Mouse (Mus musculus): ENCODE results near the gene Pecr. TPM values are rescaled to one million over a fixed set of nuclear protein-coding genes. Genes with fewer than 3 reads are reported as not detected.
"Not testable (repeated sequence)": the region's sequence is repeated elsewhere in the genome, so short reads cannot be mapped to it uniquely, and the experiment has no call there.

Pecr gene
- polyA plus RNA-seq, 3 experiments from 2014 or later, result 3.4 to 4.2 (median 4.1) TPM

- ATAC-seq, result not testable (repeated sequence)
These were observed 51.5 kb downstream of the Pecr start for GRCm38 (mm10) chr1:72232592-72232991.

- no peak for ATAC-seq
These were observed 55.1 kb downstream of the Pecr start for GRCm38 (mm10) chr1:72228974-72229373.

- ATAC-seq, result no peak
These were observed 56.6 kb downstream of the Pecr start for GRCm38 (mm10) chr1:72227546-72227945.

- ATAC-seq, result peak; percentile 3
These were observed 57.1 kb downstream of the Pecr start for GRCm38 (mm10) chr1:72226887-72227481.

- ATAC-seq, result peak; percentile 13
These were observed 57.8 kb downstream of the Pecr start for GRCm38 (mm10) chr1:72226172-72226886.

- ATAC-seq, result peak; percentile 92
These were observed 58.4 kb downstream of the Pecr start for GRCm38 (mm10) chr1:72225720-72226171.

GRCm38 (mm10) chr1:72225054-72225718 is 58.9 kb downstream of the Pecr start:
- no peak for ATAC-seq

GRCm38 (mm10) chr1:72220008-72220407 is 64.1 kb downstream of the Pecr start:
- ATAC-seq, result no peak

GRCm38 (mm10) chr1:72219116-72219515 is 65.0 kb downstream of the Pecr start:
- no peak for ATAC-seq

- ATAC-seq, result no peak
These were observed 65.5 kb downstream of the Pecr start for GRCm38 (mm10) chr1:72218626-72219025.

GRCm38 (mm10) chr1:72216761-72217160 is 67.4 kb downstream of the Pecr start:
- ATAC-seq, result no peak

- ATAC-seq, result no peak
These were observed 68.9 kb downstream of the Pecr start for GRCm38 (mm10) chr1:72215174-72215573.

- no peak for ATAC-seq
These were observed 69.6 kb downstream of the Pecr start for GRCm38 (mm10) chr1:72214470-72214961.

- ATAC-seq, result no peak
These were observed 70.2 kb downstream of the Pecr start for GRCm38 (mm10) chr1:72213954-72214353.

- ATAC-seq, result peak; percentile 38
These were observed 72.1 kb downstream of the Pecr start, which contains the start of gene Mreg for GRCm38 (mm10) chr1:72211701-72212699. TSS of gene Mreg (minus strand) at chr1:72212307.

- ATAC-seq, result no peak
These were observed 73.1 kb downstream of the Pecr start for GRCm38 (mm10) chr1:72210803-72211679.

Other genes starting within 250 kb of the Pecr start
- under 1 TPM in 1 of 3 experiments, not detected in 2; 0.47 TPM for gene Mreg, start 72.0 kb downstream of the Pecr start, polyA plus RNA-seq (2017; shearing (Covaris generic))
- not detected for gene Tmem169, start 55 bp upstream of the Pecr start, polyA plus RNA-seq (2017; shearing (Covaris generic))
- 10 to 100 TPM; 23.7 to 29.9 (median 26.1) TPM for gene Xrcc5, start 23.1 kb upstream of the Pecr start, polyA plus RNA-seq (2017; shearing (Covaris generic))

Measured in inflammation-experienced regulatory T-cells, adult 6 months (primary cell).